Mouse (Mus musculus) kidney, postnatal 10 days (tissue): ENCODE data around the gene Vmn1r82.

ENCODE experiments used
- DNase-seq: peaks from one replicate; pipeline ENCODE4 v3.0.0; 2021; ENCODE audit warnings: mixed read lengths

Gene Vmn1r82

DNA sequence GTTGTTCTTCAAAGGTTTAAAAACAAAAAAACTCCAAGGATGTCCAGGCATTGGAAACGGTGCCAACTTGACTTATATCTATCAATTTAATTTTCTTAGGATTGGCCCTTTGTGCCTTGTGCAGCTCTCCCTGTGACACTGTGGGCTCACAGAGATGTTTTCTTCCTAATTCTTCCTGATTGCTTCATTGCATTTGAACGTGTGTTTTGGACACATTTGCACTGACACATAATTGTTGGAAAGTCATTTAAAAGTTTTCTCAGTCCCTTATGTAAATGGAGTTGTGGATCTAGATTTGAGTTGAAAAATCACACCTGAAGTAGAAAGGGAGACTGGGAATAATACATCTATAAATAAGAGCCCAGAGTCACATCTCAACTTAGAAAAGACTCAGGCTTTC is at the start of gene Vmn1r82:
TSS of gene Vmn1r82 (plus strand) at position 301 of the 400 bp plus-strand sequence.
- no peak for DNase-seq

DNA sequence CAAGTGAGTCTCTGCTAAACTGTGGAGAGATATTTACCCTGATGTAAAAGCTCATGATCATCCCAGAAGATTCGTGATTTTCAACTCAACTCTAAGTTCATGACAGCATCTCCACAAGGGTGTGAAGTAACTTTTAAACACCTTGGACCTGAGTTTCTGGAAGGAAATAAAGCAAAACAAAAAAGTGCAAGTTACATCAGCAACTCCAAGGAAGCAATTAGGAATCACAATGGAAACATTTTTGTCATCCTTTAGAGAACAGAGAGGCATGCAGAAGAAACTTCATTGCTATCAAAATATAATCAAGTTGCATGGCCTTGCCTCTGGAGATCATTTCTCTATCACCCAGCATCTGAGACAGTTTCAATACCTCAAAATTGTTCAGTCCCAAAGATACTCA is 32.1 kb upstream of the Vmn1r82 start, which contains the start of gene Vmn1r81:
TSS of gene Vmn1r81 (minus strand) at position 101 of the 400 bp plus-strand sequence.
- DNase-seq: no peak

DNA sequence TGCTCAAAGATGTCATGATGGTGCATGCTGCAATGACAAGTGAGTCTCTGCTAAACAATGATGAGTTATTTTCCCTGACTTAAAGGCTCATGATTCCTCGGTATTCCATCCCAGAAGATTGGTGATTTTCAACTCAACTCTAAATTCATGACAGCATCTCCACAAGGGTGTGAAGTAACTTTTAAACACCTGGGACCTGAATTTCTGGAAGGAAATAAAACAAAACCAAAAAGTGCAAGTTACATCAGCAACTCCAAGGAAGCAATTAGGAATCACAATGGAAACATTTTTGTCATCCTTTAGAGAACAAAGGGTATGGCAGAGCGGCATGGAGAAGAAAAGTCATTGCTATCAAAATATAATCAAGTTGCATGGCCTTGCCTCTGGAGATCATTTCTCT is 29.2 kb downstream of the Vmn1r82 start, which contains the start of gene Vmn1r83:
TSS of gene Vmn1r83 (minus strand) at position 101 of the 400 bp plus-strand sequence.
- no peak for DNase-seq
